Mouse (Mus musculus) adrenal gland, adult 18-20 months (tissue): Measurements from ENCODE around the gene Ccdc183. TPM values are rescaled to one million over a fixed set of nuclear protein-coding genes. Genes with fewer than 3 reads are reported as not detected.

ENCODE experiments used
- total RNA-seq, 2 experiments: library from RNA; stranded (reverse); gene quantifications; 1 replicate in 1 of 2; 2 replicates in 1 of 2; pipeline ENCODE4 v1.2.3; 2021

The Ccdc183 gene
- total RNA-seq, 2 experiments from 2014 or later: not detected

Other genes starting within 250 kb of the Ccdc183 start
- gene Sapcd2, start 245.4 kb downstream of the Ccdc183 start, total RNA-seq: not detected
- gene Entpd2, start 221.8 kb downstream of the Ccdc183 start, total RNA-seq: 1 to 10 TPM; 3.2 to 8.3 TPM
- 100 to 1,000 TPM; 125 to 161 TPM for gene Npdc1, start 218.3 kb downstream of the Ccdc183 start, total RNA-seq
- under 1 TPM; 0.13 to 0.35 TPM for gene Fut7, start 194.4 kb downstream of the Ccdc183 start, total RNA-seq
- gene Abca2, start 189.0 kb downstream of the Ccdc183 start, total RNA-seq: 10 to 100 TPM; 36.9 to 48.5 TPM
- 1 to 10 TPM in 1 of 2 experiments, under 1 TPM in 1; 0.53 to 1.1 TPM for gene Clic3, start 160.8 kb downstream of the Ccdc183 start, total RNA-seq
- gene Paxx, start 156.6 kb downstream of the Ccdc183 start, total RNA-seq: 10 to 100 TPM; 38.6 to 54.5 TPM
- 1 to 10 TPM; 1.1 to 3.1 TPM for gene Ptgds, start 147.6 kb downstream of the Ccdc183 start, total RNA-seq
- not detected for gene Lcn12, start 123.8 kb downstream of the Ccdc183 start, total RNA-seq
- gene Fbxw5, start 116.9 kb downstream of the Ccdc183 start, total RNA-seq: 10 to 100 TPM; 92.1 to 94.5 TPM
- 1 to 10 TPM; 2.2 to 3.5 TPM for gene C8g, start 116.0 kb downstream of the Ccdc183 start, total RNA-seq
- gene Traf2, start 70.7 kb downstream of the Ccdc183 start, total RNA-seq: 10 to 100 TPM; 32.5 to 32.6 TPM
- gene Edf1, start 59.8 kb downstream of the Ccdc183 start, total RNA-seq: 100 to 1,000 TPM; 302 to 308 TPM
- gene Mamdc4, start 42.8 kb downstream of the Ccdc183 start, total RNA-seq: 1 to 10 TPM; 3.4 to 4.4 TPM
- 10 to 100 TPM; 49.4 to 69.5 TPM for gene Phpt1, start 42.5 kb downstream of the Ccdc183 start, total RNA-seq
- gene Ajm1, start 35.9 kb downstream of the Ccdc183 start, total RNA-seq: 1 to 10 TPM; 1.5 to 1.7 TPM
- 10 to 100 TPM; 82.3 to 97.5 TPM for gene Rabl6, start 9.2 kb downstream of the Ccdc183 start, total RNA-seq
- gene Tmem141, start 4.3 kb upstream of the Ccdc183 start, total RNA-seq: 10 to 100 TPM; 14.6 to 38.7 TPM
- 10 to 100 TPM in 1 of 2 experiments, 1 to 10 TPM in 1; 5.3 to 12.3 TPM for gene Fcna, start 10.4 kb upstream of the Ccdc183 start, total RNA-seq
- gene Lcn8, start 35.4 kb upstream of the Ccdc183 start, total RNA-seq: not detected
- gene Lcn5, start 40.3 kb upstream of the Ccdc183 start, total RNA-seq: not detected
- gene Lcn6, start 59.1 kb upstream of the Ccdc183 start, total RNA-seq: not detected
- not detected for gene Lcn10, start 65.0 kb upstream of the Ccdc183 start, total RNA-seq
- 10 to 100 TPM in 1 of 2 experiments, not detected in 1; 67.0 TPM for gene Obp2a, start 82.4 kb upstream of the Ccdc183 start, total RNA-seq
- gene Bmyc, start 89.1 kb upstream of the Ccdc183 start, total RNA-seq: 10 to 100 TPM; 36.0 to 42.9 TPM
- gene Obp2b, start 119.3 kb upstream of the Ccdc183 start, total RNA-seq: not detected
- not detected for gene Lcn3, start 147.9 kb upstream of the Ccdc183 start, total RNA-seq
- not detected for gene Lcn11, start 159.3 kb upstream of the Ccdc183 start, total RNA-seq
- gene Gm13539, start 164.6 kb upstream of the Ccdc183 start, total RNA-seq: not detected
- gene Glt6d1, start 198.2 kb upstream of the Ccdc183 start, total RNA-seq: not detected
- not detected for gene Lcn9, start 205.5 kb upstream of the Ccdc183 start, total RNA-seq
- gene Sohlh1, start 229.6 kb upstream of the Ccdc183 start, total RNA-seq: not detected
- gene Kcnt1, start 246.1 kb upstream of the Ccdc183 start, total RNA-seq: 1 to 10 TPM; 3.7 to 3.8 TPM